Mouse (Mus musculus): ENCODE measurements at regions not wholly inside any gene's neighbourhood (a gene's known extent, or its start where the extent isn't known, plus 50 kb on each side); places are given as distances from the start of the nearest gene placed in this dataset.
A peak's percentile ranks its signal among the peaks of the same experiment; 100 is the strongest.

DNA sequence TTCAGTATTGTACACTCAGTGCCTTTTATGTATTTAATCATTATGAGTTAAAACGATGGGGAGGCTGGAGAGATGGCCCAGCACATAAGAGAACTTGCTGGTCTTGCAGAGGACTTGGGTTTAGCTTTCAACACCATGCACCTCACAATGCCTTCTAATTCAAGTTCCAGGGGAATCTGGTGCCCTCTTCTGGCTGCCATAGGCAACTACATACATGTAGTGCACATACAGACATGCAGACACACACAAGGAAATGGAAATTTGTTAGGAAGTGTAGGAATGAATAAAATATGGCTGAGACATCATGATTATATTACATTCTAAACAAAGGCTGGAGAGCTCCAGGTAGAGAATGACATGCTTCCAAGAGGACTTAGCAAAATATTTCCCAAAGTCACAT lies 251.4 kb downstream of the Hivep2 start:
- DNase-seq, result peak; percentile 33

DNA sequence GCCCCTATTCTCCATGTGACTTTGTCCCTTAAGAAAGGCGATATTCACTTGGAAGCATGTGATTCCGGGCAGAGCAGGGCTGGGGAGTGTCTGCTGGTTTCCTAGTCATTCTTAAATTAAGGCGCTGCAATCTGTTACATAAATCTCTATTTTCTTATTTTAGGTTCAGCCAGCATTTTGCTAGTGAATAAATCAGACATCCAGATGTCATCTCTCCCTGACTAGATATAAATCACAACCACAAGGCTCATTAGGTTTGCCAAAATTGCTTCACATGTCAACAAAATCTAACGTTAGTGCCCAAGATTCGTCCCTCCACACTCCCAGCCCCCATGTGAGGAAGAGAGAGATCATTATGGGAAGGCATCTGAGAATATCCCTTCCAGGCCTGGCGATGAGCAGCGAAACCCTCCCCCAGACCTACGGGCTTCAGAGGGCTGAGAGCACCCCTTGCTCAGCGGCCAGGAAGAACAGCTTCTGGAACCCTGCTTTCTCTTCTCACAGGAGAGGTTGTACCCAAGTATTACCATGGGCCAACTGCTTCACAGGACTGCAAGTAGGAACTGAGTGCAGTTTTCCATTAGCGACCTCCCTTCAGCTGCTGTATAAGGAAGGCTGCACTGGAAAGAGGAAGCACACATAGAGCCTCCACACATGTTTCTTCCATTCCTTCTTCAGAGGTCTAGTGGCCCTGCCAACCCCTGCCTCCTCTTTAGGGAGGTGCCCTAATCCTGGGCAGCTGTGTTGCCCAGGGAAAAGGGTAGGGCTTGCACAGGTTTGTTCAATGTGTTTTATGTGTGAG lies 250.5 kb downstream of the Hivep2 start:
- DNase-seq, result peak; percentile 76

DNA sequence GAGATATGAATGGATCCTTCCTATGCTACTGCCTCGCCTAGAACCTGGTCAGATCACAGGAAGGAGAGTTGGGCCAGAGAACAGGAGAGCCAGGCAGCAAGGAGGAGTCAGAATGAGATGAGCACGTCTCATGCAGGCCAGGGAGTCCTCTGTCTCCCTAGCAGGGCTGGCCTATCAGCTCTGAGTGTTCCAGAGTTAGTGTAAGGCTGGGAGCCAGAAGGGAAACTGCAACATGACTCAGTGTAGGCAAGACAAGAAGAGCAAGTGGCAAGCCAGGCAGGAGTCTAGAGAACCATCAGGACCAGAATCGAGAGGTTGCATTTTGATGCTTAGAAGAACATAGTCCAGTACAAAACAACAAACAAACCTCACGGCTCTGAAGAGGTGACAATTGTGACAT lies 249.6 kb downstream of the Hivep2 start:
- DNase-seq, result peak; percentile 90

- DNase-seq, result peak; percentile 67
These were observed 247.7 kb downstream of the Hivep2 start for GRCm38 (mm10) chr10:14213536-14213935.

DNA sequence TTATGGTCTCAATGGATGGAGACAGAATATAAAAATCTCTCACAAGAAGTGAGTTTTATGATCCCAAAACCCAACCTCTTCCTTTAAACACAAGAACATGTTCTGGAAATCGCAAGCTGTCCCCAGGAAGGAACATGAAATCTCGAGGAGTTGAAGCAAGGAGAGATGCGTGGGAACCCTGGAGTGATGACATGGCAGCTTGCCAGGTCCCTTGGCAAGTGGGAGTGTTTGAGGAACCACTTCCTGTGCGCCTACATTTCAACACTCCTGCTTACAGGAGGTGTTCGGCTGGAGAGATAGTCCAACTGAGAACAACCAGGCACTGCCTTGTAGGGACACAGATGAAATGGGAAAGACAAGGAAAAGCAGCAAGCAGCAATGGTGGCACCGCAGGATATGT lies 246.1 kb downstream of the Hivep2 start:
- DNase-seq, result peak; percentile 93

DNA sequence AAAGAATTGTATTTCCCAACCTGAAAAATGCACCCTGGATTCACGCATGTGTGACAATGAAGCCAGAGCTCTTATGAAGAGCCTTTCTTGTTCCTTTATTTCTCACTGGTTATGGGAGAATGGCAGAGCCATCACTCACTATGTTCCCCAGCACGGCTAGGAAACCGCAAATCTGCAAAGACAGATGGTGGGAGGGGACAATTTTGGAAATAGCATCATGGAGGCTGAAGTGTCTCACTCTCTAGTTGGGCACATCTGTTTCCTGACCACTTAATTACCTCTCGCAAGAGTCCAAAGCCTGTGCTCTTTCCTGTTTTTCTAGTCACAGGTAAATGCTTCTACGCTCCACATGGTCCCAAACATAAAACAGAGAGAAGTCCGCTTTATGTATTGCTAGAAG lies 245.6 kb downstream of the Hivep2 start:
- DNase-seq, result peak; percentile 64

DNA sequence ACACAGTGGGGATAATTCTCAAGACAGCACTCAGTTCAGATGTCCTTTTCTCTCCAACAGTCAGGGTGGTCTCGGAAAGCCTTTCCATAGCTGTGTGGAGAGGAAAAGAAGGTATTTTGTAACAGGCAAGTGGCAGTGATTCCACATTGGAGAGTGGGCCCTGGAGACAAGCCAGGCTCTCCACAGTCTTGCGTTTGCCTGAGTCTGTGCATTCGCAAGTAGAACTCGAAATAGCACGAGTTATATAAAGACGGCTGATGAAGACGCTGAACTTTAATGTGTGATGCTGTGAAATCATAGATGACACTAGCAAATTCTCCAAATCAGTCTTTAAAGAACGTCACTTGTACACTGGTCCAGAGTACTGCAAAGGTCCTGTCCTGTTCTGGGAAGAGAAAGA lies 244.6 kb downstream of the Hivep2 start:
- no peak for DNase-seq

DNA sequence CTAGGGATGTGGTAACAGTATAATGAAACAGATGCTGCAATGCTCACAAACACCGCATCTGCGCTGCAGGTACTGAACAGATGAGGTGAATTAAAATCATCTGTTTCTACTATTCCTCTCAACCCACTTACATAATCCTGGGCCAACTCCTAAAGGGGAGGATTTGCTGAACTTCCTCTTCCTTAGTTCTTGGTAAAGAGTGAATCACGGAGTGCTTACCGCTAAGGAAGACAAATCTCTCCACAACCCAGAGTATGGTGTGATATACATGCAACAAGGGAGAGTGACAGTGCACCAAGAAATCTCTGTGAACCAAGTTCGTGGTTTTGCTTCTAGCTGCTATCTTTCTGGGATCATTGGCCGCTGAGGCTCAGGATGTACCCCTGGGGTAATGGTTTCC lies 244.2 kb downstream of the Hivep2 start:
- peak; percentile 71 for DNase-seq

DNA sequence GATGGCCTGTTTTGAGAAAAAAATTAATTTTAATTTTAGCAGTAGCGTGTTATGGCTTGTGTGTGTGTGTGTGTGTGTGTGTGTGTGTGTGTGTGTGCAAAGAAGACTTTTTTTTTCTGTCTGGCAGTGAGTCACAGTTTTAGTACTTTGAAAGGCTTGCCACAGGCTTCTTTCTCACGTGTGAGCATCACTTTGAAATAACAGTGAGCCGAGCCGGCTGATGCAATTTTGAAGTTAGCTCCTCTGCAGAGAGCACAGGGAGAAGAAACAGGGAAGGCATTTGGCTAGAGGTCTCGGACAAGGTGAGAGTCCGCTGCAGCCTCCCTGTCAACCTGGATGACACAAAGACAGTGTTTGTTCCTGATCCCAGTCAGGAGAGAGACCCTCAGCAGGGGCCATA lies 242.3 kb downstream of the Hivep2 start:
- peak; percentile 72 for DNase-seq

GRCm38 (mm10) chr10:14207616-14208015 lies 241.7 kb downstream of the Hivep2 start:
- peak; percentile 96 for DNase-seq

DNA sequence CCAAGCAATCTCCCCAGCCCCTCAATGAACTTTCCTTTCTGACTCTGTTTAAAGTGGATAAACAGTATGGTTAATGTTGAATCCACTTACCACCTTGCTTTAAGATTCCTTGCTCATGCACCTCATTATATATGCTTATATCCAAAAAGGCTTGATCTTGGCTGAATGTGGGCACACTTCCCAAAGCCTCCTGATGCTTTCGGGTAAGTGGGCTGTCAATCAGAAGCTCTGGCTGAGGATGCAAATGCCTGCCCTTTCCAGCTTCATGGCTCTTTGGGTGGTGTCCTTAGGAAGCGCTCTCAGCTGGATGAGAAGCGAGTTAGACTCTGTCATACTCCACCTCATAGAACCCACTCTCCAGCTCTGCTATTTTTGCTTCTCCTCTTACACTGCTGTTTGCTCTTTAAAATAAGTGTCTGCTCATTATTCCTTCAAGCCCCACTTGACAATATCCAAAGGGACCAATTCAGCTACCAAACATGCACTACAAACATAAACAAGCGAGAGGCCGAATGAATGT lies 241.2 kb downstream of the Hivep2 start:
- DNase-seq, result peak; percentile 31
